Mouse (Mus musculus) mesoderm, embryonic 11.5 days (tissue): Measurements from ENCODE around the gene Gm11042.

Source experiments
- DNase-seq: peaks from one replicate; pipeline ENCODE4 v3.0.0-alpha.2; 2012; ENCODE audit warnings: low read depth, low spot score

The Gm11042 gene

GRCm38 (mm10) chr12:74316344-74316973, at the start of gene Gm11042:
Gene Gm11042 (minus strand): TSS chr12:74316394.
- DNase-seq = no peak

- DNase-seq = no peak
Measured at GRCm38 (mm10) chr12:74364477-74364876, 48.3 kb upstream of the Gm11042 start.

DNA sequence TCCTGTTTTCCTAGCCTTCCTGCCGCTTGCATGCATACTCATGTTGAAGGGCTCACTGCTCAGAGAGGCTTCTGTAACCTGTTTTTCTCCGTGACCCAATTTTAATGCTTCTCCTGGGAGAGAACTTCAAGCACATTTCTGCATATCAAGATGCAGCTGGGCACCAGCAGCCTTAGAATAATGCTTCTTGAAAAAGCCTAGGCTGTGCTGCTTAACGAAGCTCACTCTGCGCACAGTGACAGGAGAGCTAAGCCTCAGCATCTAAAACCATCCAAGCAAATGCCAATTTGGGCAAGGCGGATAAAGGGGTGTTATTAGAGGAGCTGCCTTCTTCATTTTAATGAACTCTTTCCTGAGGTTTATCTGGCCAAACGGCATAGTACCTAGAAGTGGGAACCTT, 46.9 kb upstream of the Gm11042 start:
- DNase-seq = no peak

- DNase-seq = no peak
Measured at GRCm38 (mm10) chr12:74362453-74362852, 46.3 kb upstream of the Gm11042 start.

DNA sequence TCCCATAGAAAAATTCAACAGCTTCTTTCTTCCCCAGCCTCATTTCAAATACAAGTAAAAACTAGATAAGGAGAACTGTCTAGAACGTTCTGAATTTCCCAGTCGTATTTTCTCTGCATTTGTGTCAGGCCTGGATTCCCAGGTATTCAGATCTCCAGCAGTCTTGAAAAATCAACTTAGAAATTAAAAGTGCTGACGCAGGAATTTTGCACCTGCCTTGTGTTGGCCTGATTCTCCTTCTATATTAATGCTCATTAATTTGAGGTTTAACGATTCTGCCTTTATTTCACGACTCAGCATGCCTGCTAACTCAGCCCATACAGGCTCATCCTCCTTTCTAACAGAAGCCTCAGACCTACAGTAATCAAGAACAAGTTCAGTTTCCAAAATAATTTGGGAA, 43.6 kb upstream of the Gm11042 start:
- no peak for DNase-seq

- peak; percentile 8 for DNase-seq
Measured at GRCm38 (mm10) chr12:74357806-74358205, 41.6 kb upstream of the Gm11042 start.

DNA sequence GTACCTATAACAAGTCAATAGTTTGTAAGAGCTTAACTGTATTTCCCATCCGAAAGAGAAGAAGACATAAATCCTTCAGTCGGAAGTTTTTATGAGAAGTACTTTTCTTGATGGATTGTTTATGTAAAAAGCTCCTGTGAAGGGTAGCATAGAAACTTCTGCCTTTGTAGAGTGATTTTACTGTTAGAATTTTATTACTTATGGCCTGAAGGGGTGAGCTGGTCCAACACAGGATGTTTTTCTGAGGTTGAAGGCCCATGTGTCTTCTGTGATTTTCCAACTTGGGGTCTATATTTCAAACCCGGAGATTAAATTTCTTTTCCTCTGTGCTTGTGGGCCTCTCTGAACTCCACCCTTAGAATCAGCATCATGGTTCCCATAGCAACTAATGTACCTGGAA, 26.5 kb upstream of the Gm11042 start:
- DNase-seq = peak; percentile 6

GRCm38 (mm10) chr12:74340070-74340469, 23.9 kb upstream of the Gm11042 start:
- no peak for DNase-seq

- DNase-seq = no peak
Measured at GRCm38 (mm10) chr12:74333706-74334105, 17.5 kb upstream of the Gm11042 start.

DNA sequence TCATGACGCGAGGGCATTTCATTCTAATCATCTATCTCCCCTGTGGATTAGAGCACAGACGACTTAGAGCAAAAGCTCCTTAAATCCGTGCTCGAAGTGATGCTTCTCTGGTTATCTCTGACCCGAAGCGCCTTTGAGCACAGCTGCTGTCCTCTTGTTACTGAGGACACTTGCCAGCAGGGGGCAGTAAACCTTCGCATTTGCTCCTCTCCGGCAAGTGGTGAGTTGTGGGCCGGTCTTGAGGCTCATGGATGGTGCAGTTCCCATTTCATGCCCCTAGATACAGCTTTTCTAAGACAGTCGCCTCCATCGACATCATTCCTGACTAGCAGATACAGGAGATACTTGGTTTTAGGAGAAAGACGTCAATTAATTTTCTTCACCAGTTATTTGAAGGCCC, 16.8 kb upstream of the Gm11042 start:
- DNase-seq = peak; percentile 85

GRCm38 (mm10) chr12:74329759-74330158, 13.6 kb upstream of the Gm11042 start:
- DNase-seq = no peak

GRCm38 (mm10) chr12:74326644-74327043, 10.4 kb upstream of the Gm11042 start:
- no peak for DNase-seq

GRCm38 (mm10) chr12:74321981-74322380, 5.8 kb upstream of the Gm11042 start:
- DNase-seq = no peak

DNA sequence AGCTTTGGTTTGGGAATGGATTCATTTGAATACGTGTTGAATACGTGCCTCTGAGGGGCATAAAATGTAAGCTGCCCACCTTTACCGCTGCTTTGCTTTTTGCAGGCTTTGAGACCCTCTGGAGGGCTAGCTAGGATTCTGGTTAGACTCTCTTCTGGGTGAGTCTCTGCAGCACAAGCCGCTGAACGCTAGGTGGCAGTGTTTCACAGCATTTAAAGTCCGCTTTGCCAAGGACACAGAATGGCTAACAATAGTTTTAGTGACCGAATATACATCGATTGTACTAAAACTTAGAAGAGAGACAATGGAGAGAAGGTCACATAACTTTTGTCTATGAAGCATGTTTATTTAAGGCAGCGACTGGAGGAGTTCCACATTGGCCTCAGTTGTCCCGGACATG, 4.1 kb upstream of the Gm11042 start:
- peak; percentile 82 for DNase-seq

- peak; percentile 91 for DNase-seq
Measured at GRCm38 (mm10) chr12:74316989-74317759, 980 bp upstream of the Gm11042 start.

DNA sequence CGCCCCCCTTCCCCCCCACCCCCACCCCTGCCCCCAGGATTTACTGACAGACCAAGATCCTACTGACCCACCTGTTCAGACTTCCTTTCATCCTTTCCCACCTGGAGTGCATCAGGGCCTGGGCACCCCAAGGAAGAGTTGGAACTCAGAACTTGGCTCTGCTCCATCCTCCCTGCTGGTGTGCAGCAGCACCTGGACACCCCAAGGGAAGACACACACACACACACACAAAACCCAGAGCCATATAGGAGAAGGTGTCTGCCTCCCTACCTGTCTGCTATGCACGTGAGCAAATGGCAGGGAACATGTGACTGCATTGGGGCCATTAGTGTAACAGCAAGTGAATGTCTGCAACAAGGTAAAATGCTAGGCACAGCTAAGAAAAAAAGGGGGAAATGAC, 973 bp downstream of the Gm11042 start:
- no peak for DNase-seq

- no peak for DNase-seq
Measured at GRCm38 (mm10) chr12:74312611-74313010, 3.6 kb downstream of the Gm11042 start.

- no peak for DNase-seq
Measured at GRCm38 (mm10) chr12:74303418-74304294, 12.5 kb downstream of the Gm11042 start.

DNA sequence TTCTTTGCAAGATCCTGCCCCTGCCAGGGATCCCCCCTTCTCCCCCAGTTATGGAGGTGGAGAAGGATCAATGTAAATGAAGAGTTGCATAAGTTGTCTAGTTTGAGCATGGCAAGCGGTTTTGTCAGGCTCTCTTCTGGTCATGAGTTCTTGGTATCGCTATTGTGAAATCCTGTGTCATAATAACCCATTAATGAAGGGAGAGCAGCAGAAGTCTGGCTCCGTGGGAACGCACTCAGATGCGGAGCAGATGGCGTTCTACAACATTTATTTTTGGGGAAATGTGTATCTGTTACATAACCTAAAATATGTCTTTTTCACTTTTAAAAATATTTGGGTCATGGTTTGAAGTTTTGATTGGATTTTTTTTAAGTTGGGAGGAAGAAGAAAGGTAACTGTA, 14.6 kb downstream of the Gm11042 start:
- DNase-seq = no peak

DNA sequence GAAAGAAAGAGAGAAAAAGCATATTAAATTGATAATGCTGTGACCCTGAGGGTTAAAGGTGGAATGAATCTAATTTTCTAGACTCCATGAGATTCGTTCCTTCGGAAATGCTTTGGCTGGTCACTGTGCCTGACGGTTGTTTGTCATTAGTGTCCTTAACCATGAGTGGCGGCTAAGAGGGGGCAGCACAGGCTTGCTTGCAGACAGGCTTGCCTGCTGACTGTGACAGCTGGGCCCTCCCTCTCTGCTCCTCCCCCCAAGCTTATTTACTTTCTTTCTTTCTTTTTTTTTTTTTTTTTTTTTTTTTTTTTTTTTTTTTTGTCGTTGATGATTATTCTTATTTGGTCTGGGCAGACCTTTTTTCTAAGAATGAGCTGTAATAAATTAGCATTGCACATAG, 19.8 kb downstream of the Gm11042 start:
- no peak for DNase-seq

DNA sequence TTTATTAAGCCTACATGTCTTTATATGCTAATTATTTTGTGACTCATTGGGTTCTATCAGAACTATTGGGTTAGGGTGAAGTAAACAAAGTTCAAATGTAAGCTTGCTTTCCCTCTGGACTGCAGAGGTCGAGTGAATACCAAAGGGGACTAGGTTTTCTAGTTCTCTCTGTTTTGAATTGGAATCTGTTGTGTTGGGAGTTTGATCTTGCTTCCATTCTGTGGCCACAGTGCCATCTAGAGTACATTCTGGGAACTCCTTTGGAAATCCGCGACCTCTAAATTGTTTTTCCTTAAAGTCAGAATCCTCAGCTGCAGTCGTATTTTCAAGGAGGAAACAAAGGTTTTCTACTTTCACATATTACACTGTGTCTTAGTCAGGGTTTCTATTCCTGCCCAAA, 22.6 kb downstream of the Gm11042 start:
- DNase-seq = peak; percentile 61

DNA sequence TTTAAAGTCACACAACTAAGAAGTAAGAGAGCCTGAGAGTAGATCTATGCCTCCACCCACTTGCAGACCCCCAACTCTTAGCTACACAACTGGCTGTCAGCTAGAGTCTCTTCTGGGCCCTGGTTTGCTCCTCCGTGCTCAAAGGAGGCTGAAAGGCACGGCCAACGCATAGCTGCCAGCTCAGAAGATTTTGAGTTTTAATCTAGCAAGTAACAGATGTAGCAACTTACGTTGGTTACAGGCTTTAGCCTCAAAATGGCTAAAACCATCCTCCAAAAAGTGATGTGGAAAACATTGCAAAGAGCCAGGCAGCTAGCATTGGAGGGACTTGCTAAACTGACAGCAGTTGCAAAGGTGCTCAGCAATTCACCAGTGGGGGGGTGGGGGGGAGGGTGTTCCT, 25.2 kb downstream of the Gm11042 start:
- DNase-seq = no peak
